Mouse (Mus musculus): ENCODE measurements around the gene Urb1.
A peak's percentile ranks its signal among the peaks of the same experiment; 100 is the strongest.
"Not testable (repeated sequence)": the region's sequence is repeated elsewhere in the genome, so short reads cannot be mapped to it uniquely, and the experiment has no call there.

Urb1 gene

DNA sequence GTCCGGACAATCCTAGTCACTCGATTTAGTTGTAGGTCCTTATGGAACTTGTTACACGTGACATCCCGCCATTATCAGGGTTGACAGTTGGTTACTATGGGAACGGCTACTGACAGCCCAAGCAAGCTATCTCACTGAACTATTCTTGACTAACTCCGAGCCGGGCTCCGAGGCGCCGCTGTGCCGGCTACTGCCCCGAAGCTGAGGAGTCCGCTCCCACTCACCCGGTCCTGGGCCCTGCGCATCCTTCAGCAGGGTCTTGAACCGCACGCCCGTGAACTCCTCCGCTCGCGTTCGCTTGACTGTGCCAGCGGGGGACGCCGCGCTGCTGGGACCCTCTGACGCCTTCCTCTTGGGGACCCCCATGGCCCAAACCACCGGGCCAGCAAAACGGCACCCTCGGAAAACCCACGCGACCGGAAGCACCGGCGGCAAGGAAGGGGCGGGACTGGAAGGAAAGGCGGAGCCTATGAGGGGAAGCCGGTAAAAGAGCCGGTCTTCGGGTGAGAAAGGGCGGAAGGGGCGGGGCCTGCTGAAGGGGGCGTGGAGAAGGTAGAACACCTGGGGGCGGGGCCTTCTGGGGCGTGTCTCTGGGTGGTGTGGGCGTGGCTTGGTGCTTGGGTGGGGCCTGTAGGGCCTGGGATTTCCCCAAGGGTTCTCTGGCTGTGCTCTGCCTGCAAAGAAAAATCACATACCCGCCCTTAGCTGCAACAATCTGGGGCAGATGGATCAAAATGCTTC is at the start of gene Urb1:
Urb1 (minus strand) TSS at position 439 of the 741 bp plus-strand sequence.
- DNase-seq (ENCODE audit: low spot score): peak; percentile 96

DNA sequence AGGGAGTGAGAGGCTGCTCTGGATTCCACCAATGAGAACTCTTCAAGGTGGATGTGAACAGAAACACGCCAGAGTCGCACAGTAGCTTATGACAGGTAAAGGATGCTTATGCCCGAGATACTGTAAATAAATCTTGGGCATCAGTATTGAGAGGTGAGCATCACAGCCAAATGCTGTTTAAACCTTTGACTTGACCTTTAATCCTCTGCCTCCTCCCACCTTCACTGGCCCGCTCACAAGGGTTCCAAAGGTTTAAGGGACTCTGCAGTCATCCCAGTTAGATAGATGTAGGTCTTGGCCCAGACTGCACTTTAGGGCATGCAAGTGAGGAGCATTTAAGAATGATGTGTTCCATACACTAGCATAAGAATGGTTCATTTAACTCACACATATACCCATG is 48.0 kb upstream of the Urb1 start:
- DNase-seq (ENCODE audit: low spot score): no peak

DNA sequence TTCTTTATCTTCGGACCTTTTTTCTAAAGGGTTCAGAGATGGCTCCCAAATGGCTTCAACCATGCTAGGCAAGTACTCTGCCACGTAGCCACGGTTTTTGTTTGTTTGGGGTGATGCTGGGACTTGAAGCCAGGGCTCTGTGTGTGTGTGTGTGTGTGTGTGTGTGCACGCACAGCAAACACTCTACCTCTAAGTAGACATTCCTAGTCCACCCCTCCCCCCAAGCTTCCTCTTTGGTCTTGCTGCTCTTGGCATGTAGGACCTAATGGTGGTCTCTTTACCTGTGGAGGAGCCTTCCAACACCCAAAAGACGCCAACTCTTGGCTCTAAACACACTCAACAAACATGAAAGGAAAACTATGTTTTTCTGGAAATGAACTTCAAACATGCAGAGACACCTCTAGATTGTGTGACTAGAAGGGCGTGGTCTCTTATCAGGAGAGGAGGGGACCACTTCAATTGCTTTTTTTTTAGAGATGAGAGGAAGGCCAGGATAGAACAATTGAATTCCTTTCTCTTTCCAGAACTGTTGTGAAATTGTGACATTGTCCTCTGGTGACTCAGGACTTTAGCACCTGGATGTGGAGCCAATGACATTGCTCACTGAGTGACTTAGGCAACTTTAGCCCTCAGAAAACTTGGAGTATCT is 46.5 kb upstream of the Urb1 start:
- no peak for DNase-seq (ENCODE audit: low spot score)

DNA sequence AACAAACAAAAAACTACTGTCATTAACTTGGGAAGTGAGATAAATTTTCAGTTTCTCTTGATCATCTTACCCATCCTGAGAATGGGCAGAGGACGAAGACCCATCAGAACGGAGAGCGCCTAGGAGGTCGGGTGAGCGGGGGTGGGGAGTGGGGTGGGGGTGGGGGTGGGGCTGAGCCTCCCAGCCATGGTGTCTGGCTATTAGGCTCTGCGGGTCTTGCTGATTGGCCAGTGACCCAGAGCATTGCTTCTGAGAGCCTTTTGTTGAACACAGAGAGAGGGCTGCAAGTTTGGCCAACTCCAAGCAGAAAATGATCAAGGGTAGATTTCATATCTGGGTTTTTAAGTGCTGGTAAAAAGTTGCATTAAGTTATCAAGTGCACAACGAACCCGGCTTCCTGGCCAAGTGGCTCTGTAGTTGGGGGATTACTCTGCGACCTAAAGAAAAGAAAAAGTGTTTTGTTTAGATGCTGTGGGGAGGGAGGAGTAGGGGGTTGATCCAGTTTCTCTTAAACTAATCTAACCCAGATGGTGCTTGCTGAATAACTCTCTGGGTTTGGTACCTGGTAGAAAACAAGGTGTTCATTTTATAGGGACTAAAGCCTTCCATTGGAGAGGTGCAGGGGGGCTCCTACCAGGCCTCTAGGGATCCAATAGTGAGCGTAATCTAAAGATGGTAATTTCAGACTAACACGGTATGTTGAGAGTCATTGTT is 41.6 kb upstream of the Urb1 start:
- DNase-seq (ENCODE audit: low spot score): no peak

DNA sequence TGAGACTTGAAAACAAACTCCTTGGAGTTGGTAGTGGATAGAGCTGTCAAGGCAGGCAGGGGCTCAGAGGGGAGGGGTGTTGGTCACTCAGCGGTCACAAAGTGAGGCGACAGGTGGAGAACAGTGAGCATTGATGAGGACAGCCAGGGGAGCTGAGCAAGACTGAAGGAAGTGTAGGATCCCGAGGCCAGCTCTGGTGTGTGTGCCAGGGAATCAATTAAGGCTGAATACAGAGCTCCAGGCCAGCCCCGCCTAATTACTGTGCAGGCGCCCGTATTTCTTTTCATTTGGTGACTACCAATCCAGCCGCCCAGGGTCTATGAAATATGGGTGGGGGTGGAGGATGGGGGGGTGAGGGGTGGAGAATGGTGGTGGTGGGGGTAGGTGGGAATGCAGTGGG is 40.7 kb upstream of the Urb1 start:
- DNase-seq (ENCODE audit: low spot score): no peak

DNA sequence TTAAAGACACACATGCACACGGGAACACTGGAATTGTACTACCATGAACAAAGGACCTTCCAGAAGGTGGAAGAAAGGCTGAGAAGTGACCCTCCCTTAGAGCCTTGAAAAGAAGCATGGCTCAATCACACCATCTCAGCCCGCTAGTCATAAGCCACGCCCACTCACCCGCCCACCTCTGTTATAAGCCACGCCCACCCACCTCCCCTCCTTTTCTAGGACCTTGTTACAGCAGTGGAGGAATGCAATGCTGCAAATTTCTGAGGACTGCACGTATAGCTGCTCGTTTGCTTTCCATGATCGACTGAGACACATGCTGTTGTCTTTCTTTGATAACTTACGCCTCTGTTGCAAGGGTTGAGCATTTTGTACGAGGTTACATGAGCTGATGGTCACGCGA is 39.0 kb upstream of the Urb1 start:
- no peak for DNase-seq (ENCODE audit: low spot score)

DNA sequence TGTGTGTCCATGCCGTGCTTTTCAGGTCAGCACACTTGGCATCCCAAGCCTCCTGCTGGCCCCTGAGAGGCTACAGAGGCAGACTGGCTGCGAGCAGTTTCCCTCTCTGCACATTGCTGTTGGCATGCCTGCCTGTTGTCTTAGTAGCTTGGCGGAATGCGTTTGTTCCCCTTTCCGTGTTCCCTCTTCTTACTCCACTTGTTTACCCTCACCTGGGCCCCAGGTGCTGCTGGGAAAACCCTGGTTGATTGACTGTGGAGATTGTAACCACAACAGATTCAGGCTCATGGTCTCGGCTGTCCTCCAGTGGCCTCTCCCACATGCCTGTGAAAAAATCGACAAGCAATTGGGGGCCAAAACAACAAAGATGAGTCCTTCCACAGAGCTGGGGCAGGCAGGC is 38.5 kb upstream of the Urb1 start:
- DNase-seq (ENCODE audit: low spot score): no peak

DNA sequence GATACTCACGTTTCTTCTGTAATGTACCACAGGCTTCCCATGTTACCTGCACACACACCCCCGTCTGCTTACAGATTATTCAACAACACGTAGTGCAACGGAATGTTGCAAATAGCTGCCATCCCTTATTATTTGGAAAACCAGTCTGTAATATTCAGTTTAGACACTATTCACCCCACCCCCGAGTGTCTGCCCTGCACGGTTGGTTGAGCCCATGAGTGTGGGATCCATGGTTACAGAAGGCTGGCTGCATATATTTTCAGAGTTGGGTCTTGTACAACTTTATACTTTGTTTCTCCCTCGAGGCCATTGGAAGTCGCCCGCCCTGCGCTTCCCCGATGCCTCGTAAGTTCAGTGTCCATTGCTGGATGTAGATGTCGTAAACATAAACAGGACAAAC is 35.4 kb upstream of the Urb1 start:
- DNase-seq (ENCODE audit: low spot score): no peak

DNA sequence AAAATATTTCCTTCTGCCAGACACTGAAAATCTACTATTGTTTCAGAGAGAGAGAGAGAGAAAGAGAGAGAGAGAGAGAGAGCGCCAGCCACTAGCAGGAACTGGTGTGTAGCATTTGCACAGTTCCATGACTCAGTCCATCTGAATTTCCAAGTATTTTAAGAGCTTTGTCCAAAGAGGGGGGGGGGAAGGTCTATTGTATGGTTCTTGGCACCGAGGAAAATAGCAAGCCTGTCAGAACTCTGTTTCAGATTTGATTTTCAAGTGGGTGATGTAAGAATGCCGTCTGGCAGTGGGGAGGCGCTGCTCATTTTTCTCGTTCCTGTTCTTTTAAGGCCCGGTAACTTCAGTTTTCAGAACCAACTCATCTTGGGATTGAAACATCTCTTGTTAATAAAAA is 34.8 kb upstream of the Urb1 start:
- no peak for DNase-seq (ENCODE audit: low spot score)

DNA sequence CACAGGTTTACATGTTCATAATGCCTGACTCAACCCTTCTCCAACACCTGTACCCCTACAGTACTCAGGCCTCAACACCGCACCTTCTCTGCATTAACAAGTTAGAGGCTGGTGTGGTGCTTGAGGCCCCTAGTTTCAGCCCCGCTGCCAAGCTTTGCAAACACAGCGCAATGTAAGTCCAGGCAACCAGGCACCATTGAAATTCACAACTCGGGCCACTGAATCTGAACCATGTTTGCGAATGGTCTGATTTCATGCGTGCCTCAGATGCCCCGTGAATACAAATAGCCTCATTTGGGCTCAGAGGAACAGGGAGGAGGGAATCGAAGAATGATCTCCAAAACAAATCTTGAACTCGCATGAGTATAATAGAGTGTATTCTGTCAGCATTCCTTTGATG is 32.0 kb upstream of the Urb1 start:
- DNase-seq (ENCODE audit: low spot score): no peak

DNA sequence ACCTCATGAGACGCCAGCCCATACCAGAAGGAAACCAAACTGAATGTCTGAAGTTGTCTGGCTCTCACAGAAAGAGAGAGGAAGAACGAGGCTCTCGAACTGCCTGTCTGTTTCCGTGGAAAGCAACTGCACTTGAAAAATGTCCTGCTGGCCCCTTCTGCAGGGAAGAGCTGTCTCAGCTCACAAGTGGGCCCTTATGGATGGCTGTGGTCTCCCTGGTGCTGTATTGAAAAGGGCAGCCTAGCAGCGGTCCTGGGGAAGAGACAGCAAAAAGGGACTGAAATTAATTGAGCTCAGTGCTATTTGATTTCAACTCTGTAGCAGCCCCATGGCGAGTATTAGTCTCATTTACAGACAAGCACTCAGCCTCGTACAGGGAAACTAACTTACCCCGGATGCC is 27.2 kb upstream of the Urb1 start:
- DNase-seq (ENCODE audit: low spot score): no peak

DNA sequence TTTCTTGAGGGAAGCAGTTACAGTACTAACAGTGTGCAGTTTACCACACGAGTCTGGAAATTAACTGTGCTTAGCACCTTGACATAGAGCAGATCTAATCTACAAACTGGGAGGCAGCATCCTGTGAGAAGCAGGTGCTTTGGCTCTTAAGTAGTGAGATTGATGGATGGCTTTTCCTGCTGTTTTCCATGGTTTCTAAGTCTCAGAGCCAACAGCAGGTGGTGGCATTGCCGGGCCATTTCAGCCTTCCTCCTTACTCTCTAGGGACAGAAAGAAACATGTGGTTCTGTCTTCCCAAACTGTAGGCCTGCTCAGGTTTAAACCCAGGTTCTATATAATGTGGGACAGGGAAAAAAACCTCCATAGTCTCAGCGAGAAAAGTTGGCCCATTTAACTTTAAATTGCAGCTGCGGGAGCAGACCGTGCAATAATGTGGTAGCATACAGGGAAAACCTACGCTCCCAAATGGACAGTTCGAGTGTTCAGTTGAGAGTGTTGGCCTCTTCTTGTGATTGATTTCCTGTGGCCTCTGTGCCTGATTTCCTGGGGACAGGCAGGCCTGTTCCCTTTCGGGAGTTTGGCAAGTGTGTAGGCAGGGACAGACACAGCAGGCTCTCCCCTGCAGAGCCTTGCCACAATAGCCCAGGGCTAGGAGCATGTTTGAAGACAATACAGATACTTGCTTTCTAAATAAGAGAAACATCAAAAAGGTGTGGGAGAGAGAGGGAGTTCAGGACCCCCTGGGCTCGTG is 23.0 kb upstream of the Urb1 start:
- no peak for DNase-seq (ENCODE audit: low spot score)

DNA sequence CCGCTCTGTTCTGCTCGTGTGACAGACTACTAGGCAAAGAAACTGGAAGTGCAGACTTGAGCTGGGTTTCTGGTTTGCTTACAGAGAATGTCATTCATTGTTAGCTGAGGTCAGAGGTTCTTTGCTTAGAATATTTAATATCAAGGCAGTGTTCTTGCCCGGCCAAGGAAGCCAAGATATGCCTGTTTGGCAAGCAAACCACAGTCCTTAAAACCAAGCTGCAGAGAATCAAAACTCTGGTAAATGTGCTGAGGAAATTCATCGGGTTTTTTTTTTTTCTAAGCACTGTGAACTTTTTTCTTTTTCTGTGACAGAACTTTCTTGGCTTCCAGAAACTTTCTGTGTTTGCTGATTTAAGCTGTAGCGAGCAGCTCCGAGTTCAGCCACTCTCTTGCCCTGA is 22.3 kb upstream of the Urb1 start:
- DNase-seq (ENCODE audit: low spot score): no peak

DNA sequence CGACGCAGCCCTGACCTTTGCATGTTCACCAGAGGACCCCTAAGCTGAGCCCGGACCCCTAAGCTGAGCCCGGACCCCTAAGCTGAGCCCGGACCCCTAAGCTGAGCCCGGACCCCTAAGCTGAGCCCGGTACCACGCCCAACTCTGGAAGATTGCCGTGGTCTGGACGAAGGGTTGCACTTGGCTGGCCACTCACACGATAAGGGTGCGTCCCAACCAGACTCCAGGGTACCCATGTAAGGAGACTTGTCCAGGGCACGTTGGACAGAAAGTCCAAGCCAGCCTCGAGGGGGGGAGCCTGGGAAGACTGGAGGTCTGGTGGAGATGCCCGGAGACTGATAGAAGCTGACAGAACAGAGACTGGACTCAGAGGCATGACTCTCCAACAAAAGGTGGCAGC is 21.5 kb upstream of the Urb1 start:
- no peak for DNase-seq (ENCODE audit: low spot score)

DNA sequence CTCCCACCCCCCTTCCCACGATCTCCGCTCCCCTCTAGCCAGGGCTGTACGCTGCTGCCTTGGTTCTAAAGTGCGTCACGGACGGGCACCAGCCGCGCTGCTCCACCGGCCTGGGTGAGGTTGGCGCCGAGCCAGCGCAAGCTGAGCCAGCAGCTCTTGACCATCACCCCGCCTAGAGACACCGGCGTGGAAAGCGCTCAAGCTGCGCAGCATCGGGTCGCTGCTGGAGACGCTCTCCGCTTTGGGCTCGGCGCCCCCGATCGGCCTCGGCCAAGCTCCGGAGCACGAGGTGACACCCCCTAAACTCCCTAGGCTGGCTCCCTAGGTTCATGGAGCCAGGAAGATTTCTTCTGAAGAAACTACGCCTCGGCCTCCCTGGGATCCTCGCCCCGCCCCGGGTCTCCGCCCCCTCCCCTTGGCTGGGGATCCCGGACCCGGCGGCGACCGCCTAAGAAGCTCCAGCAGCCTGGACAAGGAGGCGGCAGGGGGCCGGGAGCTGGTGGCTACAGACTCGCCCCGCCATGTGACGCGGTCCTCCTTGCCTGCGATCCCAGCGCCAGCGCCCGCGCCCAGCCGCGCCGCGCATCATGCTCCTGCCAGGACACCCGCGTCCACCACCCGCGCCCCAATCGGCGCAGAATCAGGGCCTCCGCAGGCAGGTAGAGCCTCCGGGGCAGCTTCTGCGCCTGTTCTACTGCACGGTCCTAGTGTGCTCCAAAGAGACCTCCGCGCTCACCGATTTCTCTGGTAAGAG is 20.6 kb upstream of the Urb1 start:
- DNase-seq (ENCODE audit: low spot score): peak; percentile 6

DNA sequence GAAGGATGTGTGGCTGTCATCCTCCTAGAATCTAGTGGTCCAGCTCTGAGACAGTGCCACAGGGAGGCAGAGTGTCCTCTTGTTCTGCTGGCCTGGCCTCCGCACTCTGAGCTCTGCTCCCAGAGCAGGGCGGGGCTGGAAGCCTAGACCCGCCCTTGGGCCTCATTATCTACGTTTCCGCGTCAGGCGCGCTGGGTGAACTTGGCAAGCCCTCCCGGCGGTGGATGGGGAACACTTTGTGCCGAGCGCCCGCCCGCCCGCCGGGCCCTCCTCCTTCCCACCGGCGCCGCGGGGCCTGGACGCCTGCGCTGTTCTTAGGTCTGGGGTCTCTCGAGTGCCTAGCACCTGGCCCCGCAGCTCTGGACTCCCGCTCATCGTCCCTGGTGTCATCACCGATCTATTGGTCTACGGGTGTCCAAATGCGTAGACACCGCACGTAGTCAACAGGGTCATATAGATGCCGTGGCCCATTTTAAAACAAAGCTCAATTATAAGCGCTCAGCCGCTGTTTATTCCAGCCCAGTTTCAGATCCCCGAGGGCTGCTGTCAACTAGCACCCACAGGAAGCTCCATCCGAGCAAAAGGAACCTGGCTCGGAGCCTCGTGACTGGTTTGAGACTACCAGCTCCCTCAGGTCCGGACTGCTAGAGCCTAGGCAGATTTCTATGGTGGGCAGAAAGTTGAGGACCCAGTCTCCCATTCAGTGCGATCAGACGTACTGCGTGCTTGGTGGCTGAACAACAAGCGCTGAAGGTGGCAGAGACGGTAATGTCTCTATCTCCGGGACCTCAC is 19.9 kb upstream of the Urb1 start:
- DNase-seq (ENCODE audit: low spot score): peak; percentile 26

DNA sequence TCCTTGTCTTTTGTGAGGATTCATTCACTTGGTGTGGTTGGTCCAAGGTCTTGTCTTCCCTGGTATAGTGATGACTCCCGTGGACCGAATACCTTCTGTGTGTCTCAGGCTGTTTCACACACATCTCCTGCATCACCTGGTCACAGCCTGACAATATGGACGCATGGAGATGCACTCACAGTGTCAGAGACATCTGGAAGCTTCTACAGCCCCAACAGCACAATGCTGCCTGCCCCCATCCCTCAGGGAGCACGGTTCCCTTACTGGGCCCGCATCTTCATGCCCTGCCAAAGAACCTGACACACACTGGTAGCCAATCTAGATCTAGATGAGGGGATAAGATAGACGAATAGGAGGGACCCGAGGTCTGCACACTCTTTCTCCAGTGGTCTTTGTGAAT is 18.9 kb upstream of the Urb1 start:
- DNase-seq (ENCODE audit: low spot score): no peak

DNA sequence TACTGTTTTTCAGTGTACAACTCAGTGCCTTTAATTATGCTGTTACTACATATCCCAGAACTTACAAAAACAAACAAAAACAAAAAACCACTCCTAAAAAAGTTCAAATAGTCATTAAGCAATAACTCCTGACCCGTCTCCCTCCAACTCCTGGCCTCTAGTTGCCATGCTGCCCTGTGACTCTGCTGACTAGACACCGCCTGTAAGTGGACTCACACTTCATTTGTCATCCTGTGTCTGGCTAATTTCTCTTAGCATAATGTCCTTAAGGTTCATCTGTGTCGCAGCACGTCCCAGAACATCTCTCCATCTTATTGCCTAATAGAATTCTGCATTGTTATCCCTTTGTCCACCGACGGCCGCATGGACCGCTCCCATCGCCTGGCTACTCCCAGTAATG is 17.3 kb upstream of the Urb1 start:
- DNase-seq (ENCODE audit: low spot score): no peak

DNA sequence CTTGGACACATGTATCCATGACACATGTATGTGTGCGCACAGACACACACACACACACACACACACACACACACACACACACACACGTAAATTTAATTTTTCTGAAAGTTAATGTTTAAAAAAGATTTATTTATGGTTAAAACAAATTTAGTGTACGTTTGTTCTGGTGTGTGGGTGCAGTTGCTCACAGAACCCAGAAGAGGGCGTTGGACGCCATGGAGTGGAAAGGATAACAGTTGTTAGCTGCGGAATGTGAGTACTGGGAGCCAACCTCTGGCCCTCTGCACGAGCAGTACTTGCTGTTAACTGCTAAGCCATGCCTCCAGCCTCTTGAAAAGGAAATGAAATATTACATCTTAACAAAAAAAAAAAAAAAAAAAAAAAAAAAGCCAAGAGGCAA is 16.2 kb upstream of the Urb1 start, which contains the start of gene Eva1c:
Eva1c (plus strand) TSS at position 263 of the 400 bp plus-strand sequence.
- no peak for DNase-seq (ENCODE audit: low spot score)

DNA sequence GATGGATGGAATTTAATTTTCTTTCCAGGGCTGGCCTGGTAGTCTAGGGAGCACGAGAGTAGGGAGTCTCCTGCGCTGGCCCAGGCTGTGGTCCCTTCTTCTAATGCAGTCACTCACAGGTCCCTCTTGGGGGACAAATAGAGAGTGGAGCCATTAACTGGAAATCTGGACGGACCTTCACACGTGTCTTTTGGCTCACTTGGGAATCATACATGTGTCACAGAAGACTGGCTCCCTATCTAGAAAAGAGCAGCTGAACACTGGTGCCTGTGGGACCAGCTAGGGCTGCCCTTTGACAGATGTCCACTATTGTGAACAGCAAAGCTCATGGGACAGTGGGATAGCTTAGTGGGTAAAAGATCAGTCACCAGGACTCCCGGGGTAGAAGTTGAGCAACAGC is 15.8 kb upstream of the Urb1 start:
- DNase-seq (ENCODE audit: low spot score): no peak

DNA sequence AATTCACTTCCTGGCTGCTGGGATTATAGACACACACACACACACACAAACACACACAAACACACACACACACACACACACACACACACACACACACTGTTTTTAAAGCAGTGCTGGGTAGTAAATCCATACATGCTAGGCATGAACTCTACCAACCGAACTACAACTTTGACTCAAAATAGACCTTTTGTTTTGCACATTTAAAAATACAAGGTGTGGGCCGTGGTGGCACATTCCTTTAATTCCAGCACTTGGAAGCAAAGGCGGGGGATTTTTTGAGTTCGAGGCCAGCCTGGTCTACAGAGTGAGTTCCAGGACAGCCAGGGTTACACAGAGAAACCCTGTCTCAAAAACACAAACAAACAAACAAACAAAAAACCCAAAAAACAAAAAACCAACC is 13.8 kb upstream of the Urb1 start:
- DNase-seq (ENCODE audit: low spot score): not testable (repeated sequence)
